8 mouse cellular contexts compared by ENCODE assay signal in genomic region chr9:4375828-4376639, GRCm38 (mm10). TPM values are rescaled to one million over a fixed set of nuclear protein-coding genes. Genes with fewer than 3 reads are reported as not detected.
DNase-seq lines count a peak whose midpoint lies in the region; ATAC-seq and TF ChIP-seq lines count a peak whose summit lies in the region.

Msantd4 (plus strand) TSS chr9:4376562.

- TF ChIP-seq CTCF in lung, postnatal 0 days (IDR thresholded peaks at IDR 0.05), result peak; percentile 20; the same call in 1 of the 2 replicates

- no peaks in the 10 kb centered on the region for H3K27me3 ChIP-seq in hindbrain, embryonic 10.5 days (ENCODE audit: insufficient read depth, poor library complexity, severe bottlenecking)
- no peaks in the 10 kb centered on the region for H3K27me3 ChIP-seq in lung, postnatal 0 days (replicated peaks; ENCODE audit: insufficient read depth, low read length)

- TF ChIP-seq EP300 in lung, postnatal 0 days (IDR thresholded peaks at IDR 0.05), result no peak; the same call in 1 of the 2 replicates

- H3K9ac ChIP-seq in lung, postnatal 0 days (replicated peaks; ENCODE audit: low read depth), result peak within 1 kb of the TSS; percentile 56

- DNase-seq in MN1 (ENCODE audit: low spot score), result peak; percentile 98
- DNase-seq in cerebellum, adult 9-10 months, result peak; percentile 99
- DNase-seq in hindbrain, embryonic 10.5 days (ENCODE audit: low spot score), result peak; percentile 98
- peak; percentile 100 for DNase-seq in layer of hippocampus, adult 9-11 months
- peak; percentile 100 for DNase-seq in lung, postnatal 0 days (ENCODE audit: low spot score)
- peak; percentile 88 for DNase-seq in ovary, postnatal 14 days (ENCODE audit: low spot score)
- DNase-seq in thymus, postnatal 14 days, result peak; percentile 94

- peak within 1 kb of the TSS; percentile 80 for H3K4me3 ChIP-seq in hindbrain, embryonic 10.5 days
- peak within 1 kb of the TSS; percentile 93 for H3K4me3 ChIP-seq in lung, postnatal 0 days (ENCODE audit: low read depth, low read length)

- H3K27ac ChIP-seq in hindbrain, embryonic 10.5 days, result peak within 1 kb of the TSS; percentile 92
- peak within 1 kb of the TSS; percentile 68 for H3K27ac ChIP-seq in lung, postnatal 0 days (ENCODE audit: low read length)

- 2% methylated on average over 31 of the region's 31 CpGs for WGBS in hindbrain, embryonic 10.5 days
- 2% methylated on average over 31 of the region's 31 CpGs for WGBS in lung, postnatal 0 days

- peaks cover 5% of the 10 kb centered on the region for H3K36me3 ChIP-seq in hindbrain, embryonic 10.5 days
- H3K36me3 ChIP-seq in lung, postnatal 0 days (ENCODE audit: insufficient read depth, low read length), result no peaks in the 10 kb centered on the region

- H3K9me3 ChIP-seq in hindbrain, embryonic 10.5 days, result no peaks in the 10 kb centered on the region
- no peaks in the 10 kb centered on the region for H3K9me3 ChIP-seq in lung, postnatal 0 days (ENCODE audit: low read length)

- H3K4me2 ChIP-seq in lung, postnatal 0 days (replicated peaks; ENCODE audit: low read depth, low read length), result peak within 1 kb of the TSS; percentile 84

- peak; percentile 99 for ATAC-seq in frontal cortex, adult (ENCODE audit: low TSS enrichment)
- peak; percentile 100 for ATAC-seq in lung, postnatal 0 days

- H3K4me1 ChIP-seq in hindbrain, embryonic 10.5 days (replicated peaks), result peaks cover 10% of the 10 kb centered on the region
- H3K4me1 ChIP-seq in lung, postnatal 0 days (ENCODE audit: insufficient read depth, low read depth, low read length), result no peaks in the 10 kb centered on the region

RNA-seq across cellular contexts. Expression of gene Msantd4, which starts in this region (rescaled TPM):
- 49.8 and 54.7 TPM in 2 replicates for polyA plus RNA-seq in hindbrain, embryonic 10.5 days (2016; fragmentation: Nextera tagmentation; extraction: Ambion mirVana)
- 20.2 and 20.7 TPM in 2 replicates for polyA plus RNA-seq in lung, postnatal 0 days (2015; fragmentation: Nextera tagmentation; extraction: Ambion mirVana)

Comparison
In these comparisons a context has a peak if more than half of its experiments do, and no peak if none do; other contexts are left out.
1. Peak in every context shown above with its lines: DNase-seq, ATAC-seq, H3K4me3 ChIP-seq and H3K27ac ChIP-seq.